Mouse (Mus musculus) urinary bladder, adult 18-20 months (tissue): ENCODE results near the gene Prl2c1.
"Not testable (repeated sequence)": the region's sequence is repeated elsewhere in the genome, so short reads cannot be mapped to it uniquely, and the experiment has no call there.

ENCODE experiments used
- DNase-seq, 2 experiments: peaks; one replicate each; pipeline ENCODE4 v3.0.0; 2022; ENCODE audit warnings: low spot score in 2 of 2, mixed read lengths in 2 of 2

Prl2c1 gene

DNA sequence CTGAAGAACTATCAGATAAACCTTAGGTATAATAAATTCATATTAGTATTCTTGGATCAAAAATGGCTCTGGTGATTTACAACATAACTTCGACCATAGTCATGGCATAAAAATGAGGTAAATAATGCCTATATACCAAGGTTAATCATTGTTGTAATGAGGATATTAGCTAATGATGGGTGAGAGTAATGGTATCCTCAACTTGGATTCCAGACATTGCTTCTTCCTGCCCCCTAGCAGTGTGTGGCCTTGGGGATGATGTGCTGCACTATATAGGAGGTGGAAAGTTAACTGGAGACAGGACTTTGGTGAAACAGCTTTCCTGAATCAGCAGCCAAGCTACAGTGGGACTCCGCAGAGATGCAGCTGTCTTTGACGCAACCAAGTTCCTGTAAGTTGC, at the start of gene Prl2c1:
Prl2c1 (plus strand) TSS at position 301 of the 400 bp plus-strand sequence.
- DNase-seq: no peak

GRCm38 (mm10) chr13:27801354-27801753, 47.8 kb upstream of the Prl2c1 start, which contains the start of gene Prl2a1:
Prl2a1 (plus strand) TSS chr13:27801654.
- no peak for DNase-seq

DNA sequence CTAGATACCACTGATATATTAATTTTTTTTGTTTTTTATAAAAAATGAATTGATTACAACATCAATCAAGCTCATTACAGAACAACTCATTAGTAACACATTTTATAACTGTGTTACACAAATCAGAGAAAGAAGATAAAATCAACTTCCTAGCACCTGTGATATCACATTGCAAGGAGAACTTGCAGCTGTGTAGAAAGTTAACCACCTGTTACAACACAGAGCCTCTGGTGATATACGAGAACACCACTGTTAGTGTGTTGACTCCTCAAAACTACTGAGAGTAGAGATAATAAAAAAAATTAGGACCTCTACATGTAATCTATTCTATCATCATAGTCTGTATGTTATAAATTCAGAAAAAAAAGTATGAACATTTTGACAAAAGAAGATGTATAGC, 46.4 kb upstream of the Prl2c1 start:
- DNase-seq: no peak

DNA sequence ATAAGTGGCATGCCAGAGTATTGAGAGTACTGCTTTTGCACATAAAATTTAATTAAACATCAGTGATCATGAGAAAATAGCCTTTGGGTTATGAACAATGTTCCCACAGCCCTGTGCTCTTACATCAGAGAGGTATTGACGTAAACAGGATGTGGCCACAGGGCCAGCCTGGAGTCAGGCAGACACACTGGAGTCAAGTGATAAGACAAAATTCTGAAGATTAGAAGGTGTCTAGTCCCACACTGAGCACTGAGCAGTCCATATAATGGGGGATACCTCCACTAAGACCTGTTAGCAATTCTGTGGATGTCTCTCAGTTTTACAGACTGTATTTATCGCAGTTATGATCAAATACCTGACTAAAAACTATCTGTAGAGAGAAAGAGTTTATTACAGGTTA, 55.1 kb downstream of the Prl2c1 start:
- not testable (repeated sequence) for DNase-seq
